Mouse (Mus musculus): Measurements from ENCODE around the gene Gm11238.
"Not testable (repeated sequence)": the region's sequence is repeated elsewhere in the genome, so short reads cannot be mapped to it uniquely, and the experiment has no call there.

- not testable (repeated sequence) for TF ChIP-seq CTCF (IDR thresholded peaks at IDR 0.05; ENCODE audit: control insufficient read depth, insufficient read depth, insufficient replicate concordance, low read depth, low read length); POLR2A (IDR thresholded peaks at IDR 0.05; ENCODE audit: control insufficient read depth, low read depth, low read length)
Observed at GRCm38 (mm10) chr4:73637821-73638220, 30.1 kb downstream of the Gm11238 start, which contains the start of gene Gm11236.
